Mouse (Mus musculus) skeletal muscle tissue, adult 2 months (tissue): Measurements from ENCODE around the gene Kmt2c.
A peak's percentile ranks its signal among the peaks of the same experiment; 100 is the strongest.
"Not testable (repeated sequence)": the region's sequence is repeated elsewhere in the genome, so short reads cannot be mapped to it uniquely, and the experiment has no call there.

Source experiments
- DNase-seq: peaks from one replicate; pipeline ENCODE4 v3.0.0-alpha.2; 2012; ENCODE audit warnings: low read depth, low spot score

The Kmt2c gene

DNA sequence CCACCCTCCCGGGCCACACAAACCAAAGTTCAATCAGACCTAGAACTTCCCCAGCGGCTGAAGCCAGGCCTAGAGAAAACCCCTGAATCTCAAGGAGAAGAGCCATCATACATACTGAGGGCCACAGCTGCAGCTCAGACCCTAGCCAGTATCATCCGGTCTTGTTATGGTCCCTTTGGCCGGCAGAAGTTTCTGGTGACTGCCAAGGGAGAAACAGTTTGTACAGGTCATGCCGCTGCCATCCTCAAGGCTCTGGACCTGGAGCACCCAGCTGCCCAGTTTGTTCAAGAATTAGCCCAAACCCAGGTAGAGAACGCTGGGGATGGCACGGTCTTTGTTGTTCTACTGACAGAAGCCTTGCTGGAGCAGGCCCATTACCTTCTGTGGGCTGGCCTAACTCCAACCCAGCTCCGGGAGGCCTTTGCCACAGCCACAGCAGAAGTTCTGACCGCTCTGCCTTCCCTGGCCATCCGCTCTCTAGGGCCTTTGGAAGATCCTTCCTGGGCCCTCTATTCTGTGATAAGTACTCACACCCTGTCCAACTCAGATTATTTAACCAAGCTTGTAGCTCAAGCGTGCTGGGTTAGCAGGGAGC lies 17.8 kb upstream of the Kmt2c start:
- no peak for DNase-seq

DNA sequence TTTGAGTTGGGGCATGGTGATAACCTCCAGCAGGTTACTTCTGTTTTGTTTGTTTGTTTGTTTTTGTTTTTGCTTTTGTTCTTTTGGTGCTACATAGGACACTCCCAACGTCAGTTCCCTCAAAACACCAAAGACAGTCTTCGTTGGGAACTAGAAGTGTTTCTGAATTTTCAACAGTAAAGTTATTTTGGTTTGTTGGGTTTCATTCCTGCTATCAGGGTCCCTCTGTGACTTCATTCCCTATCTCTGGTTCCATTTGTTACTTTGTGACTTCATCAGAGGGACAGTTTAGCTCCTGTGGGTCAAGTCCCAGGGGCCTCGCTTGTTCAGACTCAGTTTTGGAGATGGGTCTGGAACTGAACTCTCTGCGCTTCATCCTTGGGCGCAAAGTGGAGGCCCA lies 17.2 kb upstream of the Kmt2c start, which contains the start of gene Cct8l1:
Gene Cct8l1 (plus strand): TSS at position 301 of the 400 bp plus-strand sequence.
- DNase-seq, result no peak

DNA sequence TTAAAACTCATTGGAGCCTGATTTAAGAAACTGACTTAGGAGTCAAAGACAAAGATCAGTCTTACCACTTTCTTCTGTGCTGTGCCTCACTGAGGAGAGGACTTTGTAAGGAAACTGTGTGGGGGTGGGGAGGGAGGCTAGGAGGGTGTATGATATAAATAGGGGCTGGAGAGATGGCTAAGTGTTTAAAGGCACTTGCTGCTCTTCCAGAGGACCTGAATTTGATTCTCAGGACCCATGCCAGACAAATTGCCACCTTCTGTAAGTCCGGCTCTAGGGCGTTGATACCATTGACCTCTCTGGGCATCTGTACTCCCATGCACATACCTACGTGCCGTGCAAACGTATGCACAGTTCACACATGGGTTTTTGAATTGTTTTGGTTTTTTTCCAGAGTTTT lies 7.5 kb upstream of the Kmt2c start:
- peak; percentile 74 for DNase-seq

DNA sequence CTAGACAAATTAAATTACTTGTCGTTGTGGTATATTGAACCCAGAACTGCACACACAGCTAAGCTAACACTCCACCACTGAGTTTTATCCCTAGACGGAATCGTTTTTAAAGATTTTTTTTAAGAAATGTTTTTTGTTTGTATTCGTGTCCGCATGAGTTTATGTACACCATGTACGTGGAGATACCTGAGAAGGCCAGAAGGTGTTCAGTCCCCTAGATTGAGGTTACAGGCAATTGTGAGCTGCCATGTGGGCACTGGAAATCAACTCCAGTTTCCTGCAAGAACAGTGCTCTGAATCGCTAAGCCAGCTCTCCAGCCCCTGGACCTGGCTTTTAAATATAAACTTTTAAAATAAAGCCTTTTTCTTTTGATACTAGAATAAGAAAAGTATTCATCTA lies 2.1 kb upstream of the Kmt2c start:
- DNase-seq, result no peak

DNA sequence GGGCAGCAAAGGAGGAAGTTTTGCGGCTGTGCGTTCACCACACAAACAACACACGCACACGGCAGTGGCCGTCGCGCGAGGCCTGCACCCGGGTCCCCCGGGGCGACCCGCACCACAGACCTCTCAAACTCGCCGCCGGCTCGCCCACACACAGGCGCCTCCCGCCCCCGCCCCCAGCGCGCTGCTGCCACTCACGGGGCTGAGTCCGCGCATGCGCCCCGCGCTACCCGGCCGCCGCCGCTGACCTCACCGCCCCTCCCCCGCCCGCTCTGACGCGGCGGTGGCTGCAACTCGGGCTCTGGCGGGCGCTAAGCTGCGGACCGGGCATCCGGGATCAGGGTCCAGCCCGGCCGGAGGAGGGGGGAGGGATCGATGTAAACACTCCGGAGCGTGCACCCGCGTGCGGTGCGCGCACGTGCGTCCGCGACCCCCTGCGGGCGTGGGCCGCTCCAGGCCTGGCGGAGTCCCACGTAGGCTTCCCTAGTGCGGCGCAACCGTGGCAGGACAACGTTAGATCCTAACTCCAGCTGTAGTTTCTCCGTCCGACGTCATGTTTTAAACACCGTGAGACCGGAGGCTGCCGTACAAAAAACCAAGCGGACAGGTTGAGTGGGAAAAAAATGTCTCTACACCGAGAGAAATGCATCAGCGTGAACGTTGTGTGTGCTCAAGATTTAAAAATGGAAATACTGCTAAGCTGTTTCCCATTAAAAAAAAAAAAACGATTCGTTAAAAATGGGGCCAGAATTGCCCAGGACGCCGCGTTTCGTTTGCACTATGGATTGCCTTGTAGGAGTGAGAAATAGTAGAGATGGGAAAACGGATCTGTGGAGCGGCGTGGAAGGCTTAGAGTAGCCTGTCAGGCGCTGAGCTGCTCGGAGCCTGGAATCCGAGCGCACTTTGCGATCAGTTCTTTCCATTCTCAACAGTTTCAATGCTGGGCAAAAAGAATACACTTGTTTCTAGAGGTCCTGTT lies 1.1 kb upstream of the Kmt2c start:
- DNase-seq, result peak; percentile 96

DNA sequence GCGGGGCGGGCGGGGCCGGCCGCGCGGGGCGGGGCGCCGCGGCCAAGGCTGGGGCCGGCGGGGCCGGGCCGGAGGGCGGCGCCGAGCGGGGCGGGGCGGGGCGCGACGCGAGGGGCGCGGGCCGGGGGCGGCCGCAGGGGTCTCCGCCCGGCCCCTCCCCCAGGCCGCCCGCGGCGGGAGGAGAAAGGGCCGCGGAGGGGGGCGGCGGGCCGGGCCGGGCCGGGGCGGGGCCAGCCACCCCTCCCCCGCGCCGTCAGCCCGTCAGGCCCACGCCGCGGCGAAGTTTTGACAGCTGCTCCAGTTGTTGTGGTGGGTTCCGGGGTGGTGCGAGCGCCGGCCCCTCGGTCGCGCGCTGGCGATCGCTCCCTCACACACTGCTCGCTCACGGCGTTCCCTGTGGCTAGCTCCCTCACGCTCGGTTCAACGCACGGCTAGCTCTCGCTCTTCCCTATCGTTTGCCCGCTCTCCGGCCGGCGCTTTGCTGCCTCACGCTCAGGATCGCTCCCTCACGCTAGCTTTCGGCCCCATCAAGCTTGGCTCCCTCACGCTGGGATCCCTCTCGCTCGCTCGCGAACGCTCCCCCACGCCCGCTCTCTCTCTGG lies 339 bp upstream of the Kmt2c start:
- DNase-seq, result peak; percentile 74

DNA sequence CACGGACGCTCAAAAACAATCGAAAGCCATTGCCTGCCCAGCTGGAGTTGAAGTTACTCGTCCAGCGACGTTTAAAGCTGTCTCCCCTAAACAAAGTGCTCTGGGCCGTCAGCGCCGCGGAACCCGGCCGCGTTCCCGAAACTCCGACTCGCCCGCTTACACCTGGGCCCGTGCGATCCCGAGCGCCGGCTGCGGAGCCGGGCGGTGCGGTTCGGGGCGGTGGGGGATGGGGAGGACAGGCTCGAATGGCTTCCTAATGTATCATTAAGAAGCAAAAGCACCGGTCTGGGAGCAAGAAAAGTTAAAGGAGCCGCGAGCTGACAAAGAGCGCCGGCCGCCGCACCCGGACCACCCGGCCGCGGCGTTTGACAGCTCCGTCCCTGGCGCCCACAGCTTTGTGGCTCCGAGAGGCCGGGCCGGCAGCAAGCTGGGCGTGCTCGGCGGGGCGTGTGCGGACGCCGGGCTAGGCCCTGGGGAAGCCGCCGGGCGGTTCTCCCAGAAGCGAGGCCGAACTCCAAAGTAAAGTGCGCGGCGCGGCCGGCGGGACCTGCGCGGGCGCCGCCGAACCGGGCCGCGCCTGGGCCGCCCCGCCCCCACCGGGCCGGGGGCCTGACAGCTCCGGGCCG lies 750 bp downstream of the Kmt2c start:
- DNase-seq, result no peak

DNA sequence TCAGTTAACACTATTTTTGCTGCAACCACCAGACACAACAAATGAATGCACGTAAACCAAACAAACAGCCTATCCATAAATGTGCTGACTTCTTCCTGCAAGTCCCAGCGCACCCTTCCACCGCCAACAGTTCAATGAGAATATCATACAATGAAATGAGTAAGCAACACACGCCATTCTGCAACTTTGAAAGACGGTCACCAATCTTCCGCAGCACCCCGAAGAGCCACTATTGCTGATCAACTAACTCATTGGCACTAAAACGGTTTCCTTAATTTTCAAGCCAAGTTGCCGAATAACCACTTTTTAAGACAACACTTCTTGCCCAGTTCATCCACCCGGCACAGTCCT lies 1.2 kb downstream of the Kmt2c start:
- no peak for DNase-seq

DNA sequence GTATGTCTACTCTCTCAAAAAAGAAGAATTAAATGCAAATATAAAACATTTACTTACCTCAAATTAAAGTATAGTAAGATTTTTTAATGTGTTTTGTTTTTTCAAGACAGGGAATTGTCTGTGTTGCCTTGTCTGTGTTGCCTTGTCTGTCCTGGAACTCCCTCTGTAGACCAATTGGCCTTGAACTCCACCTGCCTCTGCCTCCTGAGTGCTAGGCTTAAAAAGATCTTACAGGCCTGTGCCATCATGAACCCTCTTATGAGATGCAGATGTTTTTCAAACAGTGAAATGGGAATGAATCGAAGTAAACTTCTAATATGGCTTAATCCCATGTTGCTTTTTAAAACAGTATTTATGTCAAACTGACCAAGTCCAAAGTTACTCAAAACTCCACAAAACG lies 1.9 kb downstream of the Kmt2c start:
- DNase-seq, result no peak

DNA sequence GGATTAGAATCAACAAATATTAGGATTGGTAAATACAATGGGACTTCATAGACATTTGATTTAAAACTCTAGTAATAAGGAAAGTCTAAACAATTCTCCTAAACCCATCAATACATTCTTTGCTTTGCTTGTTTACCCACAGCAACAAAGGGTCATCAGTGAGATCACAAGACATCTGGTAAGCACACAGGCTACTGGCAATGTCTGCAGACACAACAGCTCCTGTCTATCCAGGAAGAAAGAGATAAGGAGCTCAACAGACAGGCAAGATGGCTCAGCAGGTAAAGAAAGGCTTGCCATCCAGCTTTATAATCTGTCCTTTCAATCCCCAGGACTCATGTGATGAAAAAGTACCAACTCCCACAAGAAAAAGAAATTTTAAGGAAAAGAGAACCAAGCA lies 19.7 kb downstream of the Kmt2c start:
- no peak for DNase-seq

DNA sequence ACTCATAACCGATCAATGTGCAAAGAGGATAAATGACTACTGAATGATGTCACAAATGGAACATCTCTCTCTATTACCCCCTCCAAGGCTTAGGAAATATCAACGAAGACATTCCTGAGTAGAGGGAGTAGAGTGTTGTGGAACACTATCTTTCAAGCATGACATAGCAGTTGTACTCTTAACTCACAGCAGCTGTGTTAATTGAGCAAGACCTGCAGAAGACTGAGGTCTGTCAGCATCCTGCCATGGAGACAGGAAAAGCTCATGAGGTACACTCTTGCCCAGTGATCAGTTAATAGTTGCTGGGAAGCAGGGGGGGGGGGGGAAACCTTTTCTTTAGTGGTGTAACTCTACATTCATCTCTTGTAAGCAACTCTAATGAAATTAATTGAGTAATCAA lies 22.8 kb downstream of the Kmt2c start:
- DNase-seq, result peak; percentile 10

DNA sequence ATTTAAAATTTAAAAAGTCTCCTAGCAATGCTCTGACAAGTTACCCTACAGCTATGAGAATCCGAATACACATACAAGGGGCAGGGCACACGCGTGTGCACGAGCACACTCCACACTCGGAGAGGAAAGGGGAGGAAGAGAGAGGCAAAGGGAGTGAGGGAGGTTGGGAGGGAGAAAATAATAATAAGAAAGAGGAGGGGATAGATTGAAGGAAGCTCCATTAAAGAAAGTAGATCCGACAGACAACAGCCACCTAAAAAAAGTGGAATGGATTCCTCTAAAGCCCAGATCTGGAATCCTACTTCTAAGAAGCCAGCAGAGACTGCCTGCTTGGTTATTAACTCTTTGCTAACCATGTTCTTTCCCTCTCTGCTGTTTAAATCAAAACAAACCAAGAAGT lies 26.5 kb downstream of the Kmt2c start:
- DNase-seq, result no peak

DNA sequence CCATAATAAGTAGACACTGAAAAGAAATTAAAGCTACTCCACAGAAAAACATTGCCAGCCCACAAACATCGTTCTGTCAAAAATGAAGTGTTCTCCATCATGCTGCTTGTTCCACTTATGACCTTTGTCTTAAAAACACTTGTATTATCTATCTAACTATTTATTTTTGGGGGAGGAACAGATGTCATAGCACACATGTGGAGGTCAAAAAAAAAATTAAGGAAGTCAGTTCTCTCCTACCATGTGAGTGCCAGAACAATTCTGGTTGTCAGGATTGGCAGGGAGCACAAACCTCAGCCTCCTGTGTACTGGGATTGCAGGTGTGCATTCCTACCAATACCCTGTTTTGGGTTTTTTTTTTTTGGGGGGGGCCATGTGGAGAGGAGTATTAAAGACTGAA lies 36.6 kb downstream of the Kmt2c start:
- no peak for DNase-seq

DNA sequence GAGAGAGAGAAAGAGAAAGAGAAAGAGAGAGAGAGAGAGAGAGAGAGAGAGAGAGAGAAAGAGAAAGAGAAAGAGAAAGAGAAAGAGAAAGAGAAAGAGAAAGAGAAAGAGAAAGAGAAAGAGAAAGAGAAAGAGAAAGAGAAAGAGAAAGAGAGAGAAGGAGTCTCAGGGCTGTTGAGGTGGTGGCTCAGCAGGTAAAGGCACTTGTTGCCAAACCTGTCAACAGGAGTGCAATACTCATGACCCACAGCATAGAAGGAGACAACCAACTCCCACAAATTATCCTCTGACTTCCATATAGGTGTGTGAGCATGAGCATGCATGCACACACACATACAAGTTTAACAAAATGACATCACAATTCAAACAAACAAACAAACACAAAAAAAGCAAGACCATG lies 43.2 kb downstream of the Kmt2c start:
- DNase-seq, result not testable (repeated sequence)

DNA sequence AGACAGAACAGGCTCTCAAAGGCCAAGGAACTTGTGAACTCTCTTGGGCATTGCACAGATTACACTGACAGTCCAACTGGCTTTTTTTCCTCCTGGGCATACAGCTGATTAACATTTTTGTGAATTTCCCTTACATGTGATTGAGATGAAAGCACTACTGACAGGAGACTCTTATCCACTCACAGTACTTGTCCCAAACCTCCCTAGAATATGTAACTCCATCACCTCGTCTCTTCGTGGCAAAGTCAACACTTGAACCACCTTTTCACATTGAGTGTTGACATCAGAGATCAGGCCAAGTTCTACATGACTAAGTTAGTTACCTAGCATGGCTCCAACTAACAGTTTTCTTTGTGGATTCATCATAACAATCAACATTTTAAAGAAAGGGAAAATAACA lies 45.9 kb downstream of the Kmt2c start:
- no peak for DNase-seq

DNA sequence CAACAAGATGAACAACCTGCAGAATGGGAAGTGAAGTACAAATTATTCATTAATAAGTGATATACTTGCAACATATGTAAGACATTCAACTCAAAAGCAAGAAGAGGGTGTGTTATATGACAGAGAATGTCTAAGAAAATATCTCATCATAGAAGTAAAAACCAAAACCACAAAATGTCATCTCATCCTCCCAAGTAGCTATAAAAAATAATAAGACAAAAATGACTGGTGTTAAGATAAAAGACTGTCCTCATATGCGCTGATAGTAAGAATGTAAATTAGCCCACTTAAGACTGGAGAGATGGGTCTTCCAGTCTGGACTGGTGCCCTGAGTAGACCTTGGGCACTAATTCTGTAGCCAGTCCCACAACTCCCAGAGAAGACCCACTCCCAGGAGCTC lies 61.1 kb downstream of the Kmt2c start:
- DNase-seq, result no peak

DNA sequence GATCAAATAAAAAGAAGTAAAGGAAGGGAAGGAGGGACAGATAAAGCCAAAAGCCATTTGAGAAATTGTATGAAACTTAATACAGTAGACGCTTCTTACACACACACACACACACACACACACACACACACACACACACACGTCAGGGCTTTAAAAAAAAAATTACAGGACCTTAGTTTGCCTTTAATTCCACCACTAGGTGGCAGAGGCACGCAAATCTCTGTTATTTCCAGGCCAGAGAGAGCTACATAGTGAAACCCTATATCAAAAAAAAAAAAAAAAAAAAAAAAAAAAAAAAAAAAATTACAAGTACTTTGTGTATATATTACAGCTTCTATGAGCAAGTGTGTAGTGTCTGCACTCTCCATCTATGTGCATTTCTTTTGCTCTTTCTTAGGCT lies 62.5 kb downstream of the Kmt2c start:
- DNase-seq, result peak; percentile 71

DNA sequence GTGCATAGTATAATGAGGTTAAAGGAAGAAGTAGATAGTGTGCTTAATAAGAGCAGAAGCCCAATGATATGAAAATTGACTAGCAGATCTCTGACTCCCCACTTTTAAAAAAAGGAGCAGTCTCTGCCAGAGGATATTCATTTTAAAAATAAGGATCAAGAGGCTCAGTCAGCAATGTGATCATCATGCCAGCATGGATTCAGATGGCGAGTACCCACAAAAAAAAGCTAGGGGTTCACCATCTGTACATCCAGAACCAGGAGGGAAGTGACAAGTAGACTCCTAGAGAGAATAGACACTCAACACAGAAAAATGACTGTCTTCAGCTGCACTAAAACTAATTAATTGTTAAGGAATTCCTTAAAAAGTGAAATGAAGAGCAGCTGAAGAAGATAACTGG lies 76.0 kb downstream of the Kmt2c start:
- no peak for DNase-seq

DNA sequence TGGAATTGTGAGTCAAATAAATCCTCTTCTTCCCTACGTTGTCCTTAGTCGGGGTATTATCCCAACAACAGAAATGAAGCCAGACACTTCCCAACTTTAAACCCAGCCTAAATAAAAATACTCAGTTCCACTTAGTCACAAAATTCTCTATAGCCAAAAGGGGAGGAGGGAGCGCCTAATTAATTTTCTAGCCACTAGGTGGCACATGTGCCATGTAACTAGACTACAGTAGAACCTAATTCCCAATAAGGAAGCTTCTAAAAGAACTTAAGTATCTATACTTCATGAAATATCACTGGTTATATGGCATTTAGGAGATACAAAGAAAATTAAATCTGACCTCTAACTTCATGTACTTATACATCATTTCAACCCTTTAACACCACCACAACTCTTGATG lies 78.0 kb downstream of the Kmt2c start:
- DNase-seq, result peak; percentile 25

DNA sequence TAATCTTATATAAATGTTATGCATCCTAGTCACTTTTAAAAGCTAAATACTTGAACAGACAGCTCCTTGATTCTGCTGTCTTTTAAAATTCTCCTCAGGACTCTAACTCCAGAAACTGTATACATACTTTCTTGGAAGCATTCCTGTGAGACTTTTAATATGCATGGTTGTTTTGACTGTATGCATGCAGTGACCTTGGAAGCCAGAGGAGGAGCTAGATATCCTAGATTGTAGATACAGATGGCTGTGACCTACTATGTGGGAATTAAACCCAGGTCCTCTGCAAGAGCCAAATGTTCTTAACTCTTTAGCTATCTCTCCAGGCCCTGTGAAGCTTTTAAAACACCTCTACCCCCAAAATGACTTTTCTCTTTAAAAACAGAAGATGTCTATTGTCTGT lies 83.2 kb downstream of the Kmt2c start:
- DNase-seq, result no peak

DNA sequence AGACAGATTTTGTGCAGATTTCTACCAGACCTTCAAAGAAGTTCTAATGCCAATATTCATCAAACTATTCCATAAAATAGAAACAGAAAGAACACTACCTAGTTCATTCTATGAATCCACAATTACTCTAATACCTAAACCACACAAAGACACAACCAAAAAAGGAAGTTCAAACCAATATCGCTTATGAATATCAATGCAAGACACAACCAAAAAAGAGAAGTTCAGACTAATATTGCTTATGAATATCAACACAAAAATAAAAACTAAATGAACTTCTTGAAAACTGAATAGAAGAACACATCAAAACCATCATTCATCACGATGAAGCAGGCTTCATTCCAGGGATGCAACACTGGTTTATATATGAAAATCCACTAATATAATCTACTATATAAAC lies 101.9 kb downstream of the Kmt2c start:
- DNase-seq, result no peak

DNA sequence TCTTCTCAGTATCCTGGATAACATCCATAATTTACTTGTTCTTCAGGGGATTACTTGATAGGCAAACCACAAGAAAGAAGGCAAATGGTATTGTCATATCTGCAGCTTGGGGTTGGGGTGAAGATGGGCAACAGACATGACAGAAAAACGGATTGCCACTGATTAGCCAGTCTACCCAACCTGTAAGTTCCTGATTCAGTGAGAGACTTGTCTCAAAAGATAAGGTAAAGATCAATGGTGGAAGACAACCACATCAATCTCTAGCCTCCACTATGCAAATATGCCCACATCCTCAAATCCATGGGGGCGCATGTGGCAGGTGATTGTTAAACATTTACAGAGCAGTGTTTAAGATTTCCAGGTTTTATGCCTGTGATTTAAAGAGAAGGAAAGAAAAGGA lies 105.9 kb downstream of the Kmt2c start:
- DNase-seq, result no peak
